Comparison of ENCODE assay signal across 8 mouse cellular contexts in genomic region chr17:83078601-83079360, GRCm38 (mm10).
DNase-seq lines count a peak whose midpoint lies in the region; ATAC-seq and TF ChIP-seq lines count a peak whose summit lies in the region.

No protein-coding gene starts in this region.

- H3K27me3 ChIP-seq in kidney, postnatal 0 days (ENCODE audit: insufficient read depth, low read length): no peaks in the 10 kb centered on the region
- H3K27me3 ChIP-seq in neural tube, embryonic 12.5 days (replicated peaks): peaks cover 16% of the 10 kb centered on the region; the same call in 1 of the 2 replicates
- H3K27me3 ChIP-seq in thymus, adult 2 months (ENCODE audit: control insufficient read depth, insufficient read depth, low read length): no peaks in the 10 kb centered on the region; the same call in 1 of the 2 replicates

- intact Hi-C loops in left cerebral cortex, adult 2 months (cut with DNase I): no loop called here

- no peak overlapping the region for H3K9ac ChIP-seq in kidney, postnatal 0 days (ENCODE audit: low read depth, low read length)
- no peak overlapping the region for H3K9ac ChIP-seq in neural tube, embryonic 12.5 days

- no peaks in the 10 kb centered on the region for H3K9me3 ChIP-seq in kidney, postnatal 0 days (replicated peaks; ENCODE audit: low read length)
- H3K9me3 ChIP-seq in neural tube, embryonic 12.5 days: no peaks in the 10 kb centered on the region

- no peak for DNase-seq in layer of hippocampus, adult 2 months (ENCODE audit: low spot score in 2 of 2)
- no peak for DNase-seq in layer of hippocampus, postnatal 36 days
- DNase-seq in embryo, embryonic 10 days (ENCODE audit: low spot score): peak; percentile 84
- peak; percentile 70 for DNase-seq in kidney, postnatal 0 days (ENCODE audit: low spot score)
- DNase-seq in thymus, adult 2 months: no peak
- DNase-seq in left cerebral cortex, adult 2 months (ENCODE audit: extremely low spot score in 1 of 2, low spot score in 2 of 2): no peak

- H3K27ac ChIP-seq in layer of hippocampus, adult 2 months: 0 out of 2 replicates have a peak overlapping the region, but pooled peaks have one; percentile 7
- H3K27ac ChIP-seq in kidney, postnatal 0 days: peak overlapping the region; percentile 34; the same call in 1 of the 2 replicates
- no peak overlapping the region for H3K27ac ChIP-seq in neural tube, embryonic 12.5 days
- H3K27ac ChIP-seq in thymus, adult 2 months (ENCODE audit: control insufficient read depth, insufficient read depth, low read length): no peak overlapping the region
- H3K27ac ChIP-seq in left cerebral cortex, adult 2 months: no peak overlapping the region

- peaks cover 21% of the 10 kb centered on the region; the same call in 1 of the 2 replicates for H3K4me1 ChIP-seq in kidney, postnatal 0 days (replicated peaks; ENCODE audit: insufficient read depth, low read length)
- H3K4me1 ChIP-seq in neural tube, embryonic 12.5 days: peaks cover 10% of the 10 kb centered on the region
- H3K4me1 ChIP-seq in thymus, adult 2 months (replicated peaks; ENCODE audit: control insufficient read depth, insufficient read depth, low read length): no peaks in the 10 kb centered on the region; the same call in 1 of the 2 replicates

- no peaks in the 10 kb centered on the region for H3K36me3 ChIP-seq in kidney, postnatal 0 days (ENCODE audit: insufficient read depth, low read length)
- H3K36me3 ChIP-seq in neural tube, embryonic 12.5 days: no peaks in the 10 kb centered on the region
- H3K36me3 ChIP-seq in thymus, adult 2 months (ENCODE audit: control insufficient read depth, insufficient read depth, low read length): no peaks in the 10 kb centered on the region

- 35% methylated on average over 19 of the region's 19 CpGs for WGBS in kidney, postnatal 0 days
- 12% methylated on average over 19 of the region's 19 CpGs for WGBS in neural tube, embryonic 12.5 days
- WGBS in thymus, adult 2 months: 25% methylated on average over 19 of the region's 19 CpGs

- no peak overlapping the region for H3K4me2 ChIP-seq in kidney, postnatal 0 days (ENCODE audit: low read length)
- H3K4me2 ChIP-seq in neural tube, embryonic 12.5 days (replicated peaks): peak overlapping the region; percentile 24; the same call in 1 of the 2 replicates

- ATAC-seq in kidney, postnatal 0 days (replicated peaks; ENCODE audit: low FRiP score, low read depth): no peak
- ATAC-seq in neural tube, embryonic 12.5 days (ENCODE audit: low FRiP score, low read depth): no peak
- no peak for ATAC-seq in activated CD4-positive, CD25-positive, alpha-beta regulatory T cell, adult 4 months

- H3K4me3 ChIP-seq in layer of hippocampus, adult 2 months: no peak overlapping the region
- no peak overlapping the region for H3K4me3 ChIP-seq in kidney, postnatal 0 days (replicated peaks; ENCODE audit: low read depth, low read length)
- no peak overlapping the region for H3K4me3 ChIP-seq in neural tube, embryonic 12.5 days
- no peak overlapping the region for H3K4me3 ChIP-seq in thymus, adult 2 months (ENCODE audit: control insufficient read depth, insufficient read depth, low read length)
- no peak overlapping the region for H3K4me3 ChIP-seq in left cerebral cortex, adult 2 months

- TF ChIP-seq CTCF in layer of hippocampus, adult 2 months (conservative IDR thresholded peaks at IDR 0.05): no peak
- no peak for TF ChIP-seq CTCF in kidney, postnatal 0 days (IDR thresholded peaks at IDR 0.05; ENCODE audit: low read depth)
- no peak for TF ChIP-seq CTCF in thymus, adult 2 months (IDR thresholded peaks at IDR 0.05; ENCODE audit: borderline replicate concordance, control insufficient read depth, extremely low read depth, insufficient read depth, low read length, poor library complexity)
- TF ChIP-seq CTCF in left cerebral cortex, adult 2 months (IDR thresholded peaks at IDR 0.05): no peak

- no peak for TF ChIP-seq POLR2A in thymus, adult 2 months (IDR thresholded peaks at IDR 0.05; ENCODE audit: control insufficient read depth, extremely low read depth, insufficient read depth, low read length, poor library complexity)

Comparison
In these comparisons a context has a peak if more than half of its experiments do, and no peak if none do; other contexts are left out.
1. DNase-seq: peak in embryo, embryonic 10 days (single experiment) and kidney, postnatal 0 days (single experiment); none in layer of hippocampus, adult 2 months (0 of 2), layer of hippocampus, postnatal 36 days (0 of 2), thymus, adult 2 months (single experiment) and left cerebral cortex, adult 2 months (0 of 2).
2. H3K27ac ChIP-seq: peak in layer of hippocampus, adult 2 months (single experiment) and kidney, postnatal 0 days (single experiment); none in neural tube, embryonic 12.5 days (single experiment), thymus, adult 2 months (single experiment) and left cerebral cortex, adult 2 months (single experiment).